Mouse (Mus musculus) urinary bladder, adult 2 months (tissue): ENCODE data around the gene Gm45783. TPM values are rescaled to one million over a fixed set of nuclear protein-coding genes. Genes with fewer than 3 reads are reported as not detected.
"Not testable (repeated sequence)": the region's sequence is repeated elsewhere in the genome, so short reads cannot be mapped to it uniquely, and the experiment has no call there.

Source experiments
- DNase-seq: peaks from one replicate; pipeline ENCODE4 v3.0.0; 2022; ENCODE audit warnings: low spot score
- polyA plus RNA-seq: library from polyadenylated mRNA; depleted of rRNA; stranded (reverse); fragments of >200 nt; gene quantifications from 2 replicates; pipeline ENCODE4 v1.2.3, GENCODE M21; 2012; rRNA removed

The Gm45783 gene
- not detected in 2 replicates for polyA plus RNA-seq

GRCm38 (mm10) chr7:7374431-7374830 is at the start of gene Gm45783:
Gm45783 (minus strand) TSS chr7:7374573.
- not testable (repeated sequence) for DNase-seq

- not testable (repeated sequence) for DNase-seq
Observed at GRCm38 (mm10) chr7:7399603-7400002, 25.2 kb upstream of the Gm45783 start, which contains the start of gene Vmn2r31. Vmn2r31 (minus strand) TSS chr7:7399703.

- not testable (repeated sequence) for DNase-seq
Observed at GRCm38 (mm10) chr7:7337509-7337908, 36.9 kb downstream of the Gm45783 start, which contains the start of gene Vmn2r30. Vmn2r30 (minus strand) TSS chr7:7337609.

- DNase-seq = no peak
Observed at GRCm38 (mm10) chr7:7295595-7295994, 78.8 kb downstream of the Gm45783 start.

Other genes starting within 250 kb of the Gm45783 start
- gene Zfp773, start 237.8 kb downstream of the Gm45783 start, polyA plus RNA-seq = 0.44 and 0.57 TPM in 2 replicates
- 2.2 and 2.7 TPM in 2 replicates for gene Zfp418, start 203.2 kb downstream of the Gm45783 start, polyA plus RNA-seq
- gene Zfp772, start 164.6 kb downstream of the Gm45783 start, polyA plus RNA-seq = 8.4 and 10.1 TPM in 2 replicates
- gene Vmn2r29, start 127.2 kb downstream of the Gm45783 start, polyA plus RNA-seq = 1.7 and 3.1 TPM in 2 replicates
- 4.1 and 5.7 TPM in 2 replicates for gene Gm45844, start 96.3 kb downstream of the Gm45783 start, polyA plus RNA-seq
- gene Clcn4, start 73.7 kb downstream of the Gm45783 start, polyA plus RNA-seq = 31.9 and 35.7 TPM in 2 replicates
- 0.01 TPM in 1 of 2 replicates, not detected in the other for gene Vmn2r30, start 37.0 kb downstream of the Gm45783 start, polyA plus RNA-seq
- gene Vmn2r31, start 25.1 kb upstream of the Gm45783 start, polyA plus RNA-seq = not detected in 2 replicates
- gene Vmn2r32, start 105.4 kb upstream of the Gm45783 start, polyA plus RNA-seq = not detected in 2 replicates
- gene Vmn2r33, start 192.2 kb upstream of the Gm45783 start, polyA plus RNA-seq = not detected in 2 replicates